Mouse (Mus musculus) midbrain, embryonic 16.5 days (tissue): ENCODE results near the gene Tmem205. TPM values are rescaled to one million over a fixed set of nuclear protein-coding genes. Genes with fewer than 3 reads are reported as not detected.

Source experiments
- ATAC-seq: fragments of 200-750 bp; cut with Nextera tagmentation; 2 replicates; pipeline ENCODE4 v1.8.0; 2017; ENCODE audit warnings: moderate TSS enrichment
- H3K27ac ChIP-seq: fragments of 300-500 bp; sonication (generic); 2 replicates; pipeline ENCODE4 v1.5.1; 2014; ENCODE audit warnings: mild to moderate bottlenecking, low read length, mixed read lengths
- H3K27me3 ChIP-seq: fragments of 300-500 bp; sonication (generic); 2 replicates; pipeline ENCODE4 v1.6.1; 2014; ENCODE audit warnings: low read depth, low read length, mixed read lengths; ENCODE audit not compliant: control insufficient read depth, insufficient read depth
- H3K36me3 ChIP-seq: fragments of 300-500 bp; sonication (generic); 2 replicates; pipeline ENCODE4 v1.6.1; 2014; ENCODE audit warnings: mild to moderate bottlenecking, low read length, moderate library complexity, mixed read lengths; ENCODE audit not compliant: control insufficient read depth, insufficient read depth
- H3K4me1 ChIP-seq: fragments of 300-500 bp; sonication (generic); 2 replicates; pipeline ENCODE4 v1.6.1; 2014; ENCODE audit warnings: mild to moderate bottlenecking, low read length, mixed read lengths; ENCODE audit not compliant: control insufficient read depth, insufficient read depth
- H3K4me2 ChIP-seq: fragments of 300-500 bp; sonication (generic); 2 replicates; pipeline ENCODE4 v1.6.1; 2014; ENCODE audit warnings: mild to moderate bottlenecking, low read length, mixed read lengths
- H3K4me3 ChIP-seq: fragments of 300-500 bp; sonication (generic); 2 replicates; pipeline ENCODE4 v1.5.1; 2014; ENCODE audit warnings: low read depth, mild to moderate bottlenecking, low read length, moderate library complexity, mixed read lengths
- H3K9ac ChIP-seq: fragments of 300-500 bp; sonication (generic); 2 replicates; pipeline ENCODE4 v1.6.1; 2014; ENCODE audit warnings: low read depth, low read length, mixed read lengths
- H3K9me3 ChIP-seq: fragments of 300-500 bp; sonication (generic); replicated peaks from 2 replicates; pipeline ENCODE4 v1.6.1; 2014; ENCODE audit warnings: mild to moderate bottlenecking, low read length, mixed read lengths; ENCODE audit not compliant: control insufficient read depth, poor library complexity, severe bottlenecking
- WGBS: fragments of 180-500 bp; shearing (Covaris S2); extraction: QIAGEN DNeasy Blood & Tissue Kit; methylation state at CpG from one replicate; pipeline ENCODE4 v1.1.7; 2014; 5-methylcytosine and 5-hydroxymethylcytosine counted together
- polyA plus RNA-seq: library from polyadenylated mRNA; unstranded; fragments of >200 nt; fragmentation: Nextera tagmentation; extraction: Ambion mirVana; gene quantifications from 2 replicates; pipeline ENCODE4 v1.2.1, GENCODE M21; 2015

Tmem205 gene
- polyA plus RNA-seq, 1 experiment from 2014 or later, result 47.2 TPM

DNA sequence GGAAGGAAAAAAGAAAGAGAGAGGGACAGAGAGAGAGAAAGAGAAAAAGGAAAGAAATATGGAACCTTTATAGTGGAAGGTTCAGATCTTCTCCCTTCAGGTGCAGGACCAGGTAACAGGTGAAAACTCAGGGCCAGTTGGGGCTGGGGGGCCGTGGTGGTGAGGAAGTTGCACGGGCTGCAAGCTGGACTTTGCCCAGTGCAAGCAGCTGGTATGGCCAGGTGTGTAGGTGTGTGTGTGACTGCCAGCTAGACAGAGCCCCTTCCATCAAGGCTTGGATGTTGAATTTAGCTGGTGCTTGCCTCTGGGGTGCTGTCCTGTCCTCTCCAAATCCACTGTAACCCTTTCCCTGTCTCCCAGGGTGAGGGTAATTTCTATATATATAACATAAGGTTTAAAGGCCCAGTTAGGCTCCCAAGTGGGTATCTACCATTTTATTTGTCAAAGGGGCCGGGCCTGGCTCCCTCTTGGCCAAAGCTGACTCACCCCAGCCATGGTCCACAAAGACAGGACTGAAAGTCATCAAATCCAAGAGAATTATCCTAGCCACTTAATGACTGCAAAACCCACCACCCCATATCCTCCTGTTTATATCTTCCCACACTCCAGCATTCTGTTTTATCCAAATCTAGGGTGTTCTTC, 10.4 kb downstream of the Tmem205 start:
- Histone ChIP-seq H3K4me3 (peak overlapping the region; percentile 78), H3K36me3 (0 out of 2 replicates have a peak, but pooled peaks cover 3% of the 10 kb centered on the region), H3K9ac (peak overlapping the region; percentile 81), H3K4me1 (no peaks in the 10 kb centered on the region; the same call in 1 of the 2 replicates), H3K9me3 (no peaks in the 10 kb centered on the region), H3K27me3 (peaks cover 3% of the 10 kb centered on the region; the same call in 1 of the 2 replicates), H3K4me2 (peak overlapping the region; percentile 77), H3K27ac (no peak overlapping the region)
- 51% methylated on average over 2 of the region's 3 CpGs for WGBS
- ATAC-seq, result no peak

DNA sequence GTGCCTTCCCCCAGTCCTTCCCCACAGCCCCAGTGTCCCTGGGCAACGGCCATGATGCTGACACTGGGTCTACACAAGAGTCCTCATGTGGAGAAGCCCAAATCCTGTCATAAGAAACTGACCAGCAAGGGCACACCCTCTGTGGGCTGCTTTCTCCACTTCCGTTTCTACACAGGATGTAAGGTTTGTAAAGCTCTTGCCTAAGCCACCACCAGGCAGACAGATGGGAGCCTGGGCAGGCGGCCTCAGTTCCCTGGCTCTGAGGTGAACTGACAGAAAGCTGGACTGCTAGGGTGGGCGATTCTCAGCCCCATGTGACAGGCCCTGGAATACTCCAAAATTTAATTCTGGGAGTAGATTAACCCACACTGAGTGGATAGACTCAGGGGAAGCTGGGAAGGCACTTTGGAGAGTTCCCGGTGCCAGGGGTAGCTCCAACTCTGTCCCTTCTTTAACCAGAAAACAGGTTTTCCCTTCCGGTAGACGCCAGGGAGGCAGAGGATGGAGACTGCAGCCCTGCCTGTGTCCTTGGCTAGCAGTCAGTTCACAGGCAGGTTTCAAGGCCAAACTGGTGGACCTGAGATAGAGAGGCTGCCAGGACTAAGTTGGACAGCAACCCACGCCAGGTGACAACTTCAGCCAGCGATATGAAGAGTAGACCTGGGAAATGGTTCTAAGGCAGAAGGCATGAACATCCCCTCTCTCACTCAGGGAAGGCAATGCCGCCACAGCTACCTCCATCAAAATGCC, 17.7 kb downstream of the Tmem205 start:
- WGBS, result 83% methylated on average over 10 of the region's 10 CpGs
- Histone ChIP-seq H3K36me3 (peaks cover 6% of the 10 kb centered on the region; the same call in 1 of the 2 replicates), H3K27ac (no peak overlapping the region), H3K27me3 (no peaks in the 10 kb centered on the region), H3K4me3 (no peak overlapping the region), H3K9me3 (no peaks in the 10 kb centered on the region), H3K4me1 (no peaks in the 10 kb centered on the region), H3K9ac (no peak overlapping the region), H3K4me2 (no peak overlapping the region)
- no peak for ATAC-seq

DNA sequence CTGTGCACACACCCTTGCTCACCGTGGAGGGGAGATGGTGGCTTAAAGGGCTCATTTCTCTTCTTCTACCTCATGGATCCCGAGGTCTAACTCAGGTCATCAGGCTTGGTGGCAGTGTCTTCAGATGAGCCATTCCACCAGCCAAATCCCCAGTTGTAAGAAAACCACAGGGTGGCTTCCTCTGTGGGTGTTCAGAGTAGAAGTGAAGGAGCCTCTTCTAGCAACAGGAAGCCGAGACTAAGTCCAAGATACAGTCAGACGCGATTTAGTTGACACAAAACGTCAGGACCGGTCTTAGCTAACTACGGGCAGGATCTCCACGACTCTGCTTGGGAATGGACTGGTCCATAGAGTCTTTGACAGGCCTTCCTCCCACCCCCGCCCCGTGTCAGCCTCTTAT, 19.1 kb downstream of the Tmem205 start:
- no peak overlapping the region for H3K9ac ChIP-seq
- no peak for ATAC-seq
- peaks cover 2% of the 10 kb centered on the region; the same call in 1 of the 2 replicates for H3K36me3 ChIP-seq
- no peaks in the 10 kb centered on the region; the same call in 1 of the 2 replicates for H3K27me3 ChIP-seq
- no peak overlapping the region for H3K4me3 ChIP-seq
- no peaks in the 10 kb centered on the region for H3K4me1 ChIP-seq
- no peak overlapping the region for H3K27ac ChIP-seq
- WGBS, result 81% methylated on average over 11 of the region's 11 CpGs
- H3K4me2 ChIP-seq, result no peak overlapping the region
- no peaks in the 10 kb centered on the region for H3K9me3 ChIP-seq

DNA sequence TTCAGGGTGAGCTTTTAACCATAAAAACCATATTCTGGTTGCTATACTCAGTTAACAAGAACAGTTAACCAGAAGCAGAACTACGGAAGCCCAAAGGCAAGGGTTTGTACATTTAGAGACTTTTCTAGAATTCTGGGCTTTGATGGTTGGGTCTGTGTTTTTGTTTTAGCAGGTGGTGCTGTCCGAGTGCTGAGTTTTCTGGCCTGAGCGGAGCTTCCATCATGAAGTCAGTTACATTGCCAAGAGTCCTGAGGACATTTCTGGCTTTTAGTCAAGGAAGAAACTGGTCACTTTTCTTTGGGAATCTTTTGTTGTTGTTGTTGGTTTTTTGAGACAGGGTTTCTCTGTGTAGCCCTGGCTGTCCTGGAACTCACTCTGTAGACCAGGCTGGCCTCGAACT, 23.3 kb downstream of the Tmem205 start:
- H3K4me1 ChIP-seq, result peaks cover 6% of the 10 kb centered on the region; the same call in 1 of the 2 replicates
- no peak for ATAC-seq
- H3K36me3 ChIP-seq, result no peaks in the 10 kb centered on the region
- no peak overlapping the region for H3K4me3 ChIP-seq
- H3K27ac ChIP-seq, result no peak overlapping the region
- no peak overlapping the region for H3K4me2 ChIP-seq
- WGBS, result 92% methylated on average over 4 of the region's 4 CpGs
- H3K9ac ChIP-seq, result no peak overlapping the region
- no peaks in the 10 kb centered on the region; the same call in none of the 2 replicates for H3K27me3 ChIP-seq
- H3K9me3 ChIP-seq, result no peaks in the 10 kb centered on the region

DNA sequence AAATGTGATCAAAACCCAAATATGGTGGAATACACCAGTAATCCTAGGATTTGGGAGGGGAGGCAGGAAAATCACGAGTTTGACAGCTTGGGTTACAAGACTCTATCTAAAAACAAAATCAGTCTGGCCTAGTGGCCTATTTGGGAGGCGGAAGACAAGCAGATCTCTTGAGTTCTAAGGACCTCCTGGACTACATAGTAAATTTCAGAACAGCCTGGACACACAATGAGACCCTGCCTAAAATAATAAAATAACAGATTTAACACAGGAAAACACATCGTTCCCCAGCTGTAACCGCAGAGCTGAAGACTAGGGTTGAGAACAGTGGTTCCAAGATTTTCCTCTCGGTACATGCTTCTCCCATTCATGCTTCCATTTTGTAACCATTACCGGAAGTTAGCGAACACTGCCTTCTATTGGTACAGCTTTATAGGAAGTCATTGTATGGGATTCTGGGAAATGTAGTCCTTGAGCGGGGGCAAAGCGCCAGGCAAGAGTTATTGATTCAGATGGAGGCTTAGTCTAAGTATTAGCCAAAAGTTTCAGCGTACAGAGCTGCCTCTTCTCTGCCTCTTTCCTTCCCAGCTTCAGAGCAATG, 26.0 kb downstream of the Tmem205 start:
- H3K4me3 ChIP-seq, result peak overlapping the region; percentile 47
- peak; percentile 92 for ATAC-seq
- H3K4me2 ChIP-seq, result peak overlapping the region; percentile 53
- no peaks in the 10 kb centered on the region for H3K36me3 ChIP-seq
- peak overlapping the region; percentile 25 for H3K27ac ChIP-seq
- H3K9me3 ChIP-seq, result no peaks in the 10 kb centered on the region
- peaks cover 6% of the 10 kb centered on the region; the same call in 1 of the 2 replicates for H3K4me1 ChIP-seq
- H3K9ac ChIP-seq, result peak overlapping the region; percentile 61; the same call in 1 of the 2 replicates
- no peaks in the 10 kb centered on the region; the same call in none of the 2 replicates for H3K27me3 ChIP-seq
- 15% methylated on average over 10 of the region's 10 CpGs for WGBS

DNA sequence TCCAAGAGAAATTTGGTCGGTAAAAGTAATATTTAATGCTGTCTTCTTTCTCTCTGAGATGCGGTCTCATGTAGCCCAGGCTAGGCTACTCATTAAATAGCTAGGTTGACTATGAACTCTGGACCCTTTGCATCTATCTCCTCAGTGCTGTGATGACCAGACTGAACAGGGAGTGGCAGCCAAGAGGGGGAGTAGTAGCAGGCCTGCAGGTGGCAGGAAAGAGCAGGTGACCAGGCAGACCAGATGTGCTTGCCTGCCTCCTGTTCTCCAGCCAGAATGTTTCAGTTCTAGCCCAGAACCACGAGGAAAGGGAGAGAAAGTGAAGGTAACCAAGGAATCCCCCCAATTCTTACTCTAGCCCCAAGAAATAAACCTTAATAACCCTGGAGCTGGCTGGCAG, 38.1 kb downstream of the Tmem205 start:
- H3K27ac ChIP-seq, result no peak overlapping the region
- H3K4me1 ChIP-seq, result no peaks in the 10 kb centered on the region
- ATAC-seq, result no peak
- H3K27me3 ChIP-seq, result no peaks in the 10 kb centered on the region
- 68% methylated on average over 3 of the region's 3 CpGs for WGBS
- H3K9ac ChIP-seq, result no peak overlapping the region
- H3K9me3 ChIP-seq, result no peaks in the 10 kb centered on the region
- H3K4me3 ChIP-seq, result no peak overlapping the region
- H3K36me3 ChIP-seq, result no peaks in the 10 kb centered on the region
- H3K4me2 ChIP-seq, result no peak overlapping the region

DNA sequence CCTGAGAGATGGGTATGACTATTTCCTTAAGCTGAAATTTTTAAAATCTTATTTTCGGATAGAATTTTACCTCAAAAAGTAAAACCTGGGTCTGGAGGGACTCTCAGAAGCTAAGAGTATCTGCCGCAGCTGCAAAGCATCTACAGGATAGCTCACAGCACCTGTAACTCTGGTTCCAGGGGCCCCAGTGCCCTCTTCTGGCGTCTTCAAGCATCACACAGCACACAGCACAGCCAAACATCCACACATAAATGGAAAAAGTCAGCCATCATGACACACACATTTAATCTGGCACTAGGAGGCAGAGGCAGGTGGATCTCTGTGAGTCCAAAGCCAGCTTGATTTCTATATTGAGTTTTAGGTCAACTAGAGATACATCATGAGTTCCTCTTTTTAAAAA, 50.8 kb downstream of the Tmem205 start:
- Histone ChIP-seq H3K4me1 (no peaks in the 10 kb centered on the region), H3K4me2 (no peak overlapping the region), H3K27ac (no peak overlapping the region), H3K4me3 (no peak overlapping the region), H3K9ac (no peak overlapping the region), H3K27me3 (no peaks in the 10 kb centered on the region; the same call in 1 of the 2 replicates), H3K9me3 (no peaks in the 10 kb centered on the region), H3K36me3 (no peaks in the 10 kb centered on the region)
- 61% methylated on average over 3 of the region's 3 CpGs for WGBS
- ATAC-seq, result no peak

DNA sequence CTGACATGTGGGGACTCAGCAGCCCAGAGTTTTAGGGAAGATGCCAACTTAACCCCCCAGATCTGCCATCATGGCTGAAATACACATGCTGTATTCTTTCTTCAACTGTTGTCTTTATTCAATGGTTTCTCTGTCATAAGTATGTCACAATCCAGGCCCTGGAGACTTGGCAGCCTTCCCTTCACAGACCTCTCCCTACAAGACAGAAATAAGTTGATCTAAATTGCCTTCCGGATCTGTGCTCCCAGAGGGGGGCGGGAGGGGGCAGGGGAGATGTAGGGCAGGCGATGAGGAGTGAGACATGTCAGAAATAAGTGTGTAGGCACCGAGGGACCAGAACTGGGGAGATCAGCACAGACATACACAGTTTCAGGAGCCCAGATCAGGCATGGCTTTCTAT, 55.2 kb downstream of the Tmem205 start:
- no peak for ATAC-seq
- 65% methylated on average over 4 of the region's 4 CpGs for WGBS
- Histone ChIP-seq H3K36me3 (no peaks in the 10 kb centered on the region), H3K4me3 (no peak overlapping the region), H3K27me3 (no peaks in the 10 kb centered on the region; the same call in 1 of the 2 replicates), H3K9ac (no peak overlapping the region), H3K4me1 (no peaks in the 10 kb centered on the region), H3K9me3 (no peaks in the 10 kb centered on the region), H3K4me2 (no peak overlapping the region), H3K27ac (no peak overlapping the region)
